17 mouse cellular contexts compared by ENCODE assay signal in genomic region chr7:136525821-136526220, GRCm38 (mm10).
"Had no signal": no experiment of that assay in that cellular context is flagged by ENCODE, and none has a peak within 500 bp of the region (broad histone marks: within the 10 kb centered on the region; RNA-seq: fewer than 3 reads in every experiment).

No protein-coding gene starts in this region.

- H3K4me2 ChIP-seq: intestine, embryonic 15.5 days; limb, embryonic 12.5 days; limb, embryonic 15.5 days; liver, embryonic 13.5 days; midbrain, embryonic 12.5 days; neural tube, embryonic 13.5 days; stomach, embryonic 15.5 days had no signal

- H3K9ac ChIP-seq: intestine, embryonic 15.5 days; limb, embryonic 12.5 days; limb, embryonic 15.5 days; liver, embryonic 13.5 days; midbrain, embryonic 12.5 days; neural tube, embryonic 13.5 days; stomach, embryonic 15.5 days had no signal

- ATAC-seq: intestine, embryonic 15.5 days; midbrain, embryonic 16.5 days had no signal

- H3K4me1 ChIP-seq: intestine, embryonic 15.5 days; limb, embryonic 12.5 days; liver, embryonic 13.5 days; midbrain, embryonic 12.5 days; neural tube, embryonic 13.5 days; stomach, embryonic 15.5 days had no signal

- H3K27me3 ChIP-seq: intestine, embryonic 15.5 days; limb, embryonic 12.5 days; limb, embryonic 15.5 days; liver, embryonic 13.5 days; neural tube, embryonic 13.5 days had no signal

- DNase-seq: left cerebral cortex, postnatal 4 days; liver, embryonic 13.5 days; lung, adult 2 months; lung, postnatal 14 days; lung, postnatal 4 days; retina, postnatal 1 day; right cerebral cortex, postnatal 25 days; spleen, adult 18-20 months; thymus, postnatal 25 days had no signal

- H3K36me3 ChIP-seq: intestine, embryonic 15.5 days; limb, embryonic 12.5 days; limb, embryonic 15.5 days; liver, embryonic 13.5 days; midbrain, embryonic 12.5 days; neural tube, embryonic 13.5 days; stomach, embryonic 15.5 days had no signal

- H3K9me3 ChIP-seq: intestine, embryonic 15.5 days; limb, embryonic 12.5 days; limb, embryonic 15.5 days; liver, embryonic 13.5 days; midbrain, embryonic 12.5 days; neural tube, embryonic 13.5 days; stomach, embryonic 15.5 days had no signal

- H3K27ac ChIP-seq: intestine, embryonic 15.5 days; limb, embryonic 12.5 days; limb, embryonic 15.5 days; liver, embryonic 13.5 days; midbrain, embryonic 12.5 days; neural tube, embryonic 13.5 days; stomach, embryonic 15.5 days had no signal

- H3K4me3 ChIP-seq: intestine, embryonic 15.5 days; limb, embryonic 12.5 days; limb, embryonic 15.5 days; liver, embryonic 13.5 days; midbrain, embryonic 12.5 days; myocyte; neural tube, embryonic 13.5 days; stomach, embryonic 15.5 days had no signal
